Mouse (Mus musculus): ENCODE results near the gene Apob. TPM values are rescaled to one million over a fixed set of nuclear protein-coding genes. Genes with fewer than 3 reads are reported as not detected.
"Not testable (repeated sequence)": the region's sequence is repeated elsewhere in the genome, so short reads cannot be mapped to it uniquely, and the experiment has no call there.

Apob gene
- polyA plus RNA-seq, 1 experiment from 2014 or later, result 0.07 TPM

DNA sequence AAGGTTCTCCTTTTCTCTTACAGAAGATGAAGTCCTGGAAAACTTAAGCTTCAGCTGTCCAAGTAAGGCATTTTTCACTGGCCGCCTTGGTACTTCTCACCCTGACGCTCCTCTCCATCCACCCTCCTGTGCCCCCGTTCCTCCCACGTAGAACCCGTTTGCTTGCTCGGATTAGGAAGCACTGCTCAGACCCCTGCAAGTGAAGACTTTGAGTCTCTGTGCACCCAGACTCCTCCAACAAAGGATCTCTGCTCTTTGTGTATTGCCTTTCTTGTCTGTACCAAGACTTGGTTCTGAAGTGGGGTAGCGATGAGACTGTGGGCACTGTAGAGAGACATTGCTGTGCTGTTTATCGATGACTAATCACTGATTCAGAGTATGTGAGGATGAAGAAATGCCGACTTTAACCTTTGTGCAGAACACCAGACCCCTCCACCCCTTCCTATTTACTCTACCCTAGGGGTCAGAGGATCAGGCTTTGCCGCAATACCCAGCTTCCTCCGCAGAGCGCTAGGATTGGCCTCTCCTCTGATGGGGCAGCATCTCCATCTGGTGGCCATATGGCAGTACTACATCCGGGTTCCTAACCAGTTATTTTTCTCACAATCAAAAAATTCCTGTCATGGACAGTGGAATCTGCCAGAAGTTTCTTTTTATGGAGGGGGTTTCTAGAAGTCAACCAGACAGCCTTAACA lies 889 bp downstream of the Apob start:
- Histone ChIP-seq H3K9me3 (no peaks in the 10 kb centered on the region), H3K27ac (replicated peaks) (no peak overlapping the region), H3K36me3 (no peaks in the 10 kb centered on the region), H3K9ac (no peak overlapping the region), H3K4me2 (no peak overlapping the region), H3K4me1 (replicated peaks) (peaks cover 13% of the 10 kb centered on the region; the same call in 1 of the 2 replicates), H3K4me3 (no peak overlapping the region), H3K27me3 (no peaks in the 10 kb centered on the region)
- WGBS, result 55% methylated on average over 13 of the region's 13 CpGs
- peak; percentile 68; the same call in 1 of the 2 replicates for ATAC-seq (ENCODE audit: low read depth)

DNA sequence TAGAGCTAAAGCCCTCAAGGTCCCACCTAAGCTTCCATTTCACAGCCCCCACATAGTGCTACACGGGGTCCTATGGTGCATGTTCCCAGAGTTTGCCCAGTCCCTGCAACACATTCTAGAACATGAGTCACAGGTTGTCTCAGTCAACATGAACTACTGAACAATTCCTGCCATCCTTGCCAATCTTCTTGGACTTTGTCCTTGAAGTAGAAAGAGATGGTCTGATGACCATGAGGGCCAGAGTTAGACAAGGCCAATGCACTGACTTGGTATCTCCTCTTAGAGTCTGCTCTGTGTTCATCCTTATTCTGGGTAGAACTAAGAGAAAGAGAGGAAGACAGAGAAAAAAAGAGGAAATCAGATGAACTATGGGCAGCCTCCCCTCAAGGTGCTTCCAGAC lies 7.0 kb downstream of the Apob start:
- 93% methylated on average over 1 of the region's 1 CpGs for WGBS
- no peaks in the 10 kb centered on the region for H3K4me1 ChIP-seq (replicated peaks)
- H3K9me3 ChIP-seq, result no peaks in the 10 kb centered on the region
- no peak overlapping the region for H3K9ac ChIP-seq
- no peak for ATAC-seq (ENCODE audit: low read depth)
- no peak overlapping the region for H3K27ac ChIP-seq (replicated peaks)
- no peak overlapping the region for H3K4me2 ChIP-seq
- H3K4me3 ChIP-seq, result no peak overlapping the region
- no peaks in the 10 kb centered on the region for H3K36me3 ChIP-seq
- no peaks in the 10 kb centered on the region for H3K27me3 ChIP-seq

DNA sequence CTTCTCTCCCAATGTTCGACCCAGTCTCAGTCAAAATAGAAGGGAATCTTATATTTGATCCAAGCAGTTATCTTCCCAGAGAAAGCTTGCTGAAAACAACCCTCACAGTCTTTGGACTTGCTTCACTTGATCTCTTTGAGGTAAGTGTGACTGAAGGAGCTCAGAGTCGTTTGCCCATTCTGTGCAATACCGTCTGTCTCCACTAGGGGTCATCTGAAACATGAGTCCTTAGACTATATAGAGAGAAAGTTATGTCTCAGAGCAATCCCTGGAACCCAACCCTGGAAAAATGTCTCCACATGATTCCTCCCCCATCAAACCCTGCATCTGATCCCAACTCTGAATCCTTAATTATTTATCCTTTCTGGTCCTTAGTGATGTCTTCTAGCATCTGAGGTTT lies 13.4 kb downstream of the Apob start:
- no peak for ATAC-seq (ENCODE audit: low read depth)
- Histone ChIP-seq H3K9me3 (no peaks in the 10 kb centered on the region), H3K27me3 (no peaks in the 10 kb centered on the region), H3K9ac (no peak overlapping the region), H3K4me2 (no peak overlapping the region), H3K4me3 (no peak overlapping the region), H3K36me3 (no peaks in the 10 kb centered on the region), H3K27ac (replicated peaks) (no peak overlapping the region), H3K4me1 (replicated peaks) (no peaks in the 10 kb centered on the region)
- WGBS, result 10% methylated on average over 3 of the region's 3 CpGs

- no peak overlapping the region for H3K4me2 ChIP-seq
- no peaks in the 10 kb centered on the region for H3K36me3 ChIP-seq
- 28% methylated on average over 1 of the region's 1 CpGs for WGBS
- no peak overlapping the region for H3K4me3 ChIP-seq
- no peaks in the 10 kb centered on the region for H3K9me3 ChIP-seq
- no peaks in the 10 kb centered on the region for H3K27me3 ChIP-seq
- no peak for ATAC-seq (ENCODE audit: low read depth)
- H3K9ac ChIP-seq, result no peak overlapping the region
- no peaks in the 10 kb centered on the region for H3K4me1 ChIP-seq (replicated peaks)
- H3K27ac ChIP-seq (replicated peaks), result no peak overlapping the region
Observed at GRCm38 (mm10) chr12:7991570-7991969, 14.1 kb downstream of the Apob start.

DNA sequence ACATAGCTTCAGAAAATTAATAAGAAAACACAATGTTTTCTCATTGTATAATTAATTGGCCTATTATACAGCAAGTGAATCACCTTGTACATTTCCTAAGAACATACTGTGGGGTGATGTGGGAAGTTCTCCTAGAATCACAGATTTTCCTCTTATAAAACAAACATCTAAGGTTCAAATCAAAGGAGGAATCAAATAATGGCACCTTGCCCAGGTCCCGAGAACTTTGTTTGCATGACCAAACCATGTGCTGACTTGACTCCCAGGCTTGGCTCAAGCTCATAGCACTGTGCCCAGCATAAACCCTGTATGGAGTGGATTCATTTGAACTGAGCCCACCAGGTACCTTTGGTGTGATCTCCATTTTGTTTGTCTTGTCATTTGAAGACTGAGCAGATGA lies 43.5 kb downstream of the Apob start:
- Histone ChIP-seq H3K27ac (replicated peaks) (no peak overlapping the region), H3K27me3 (peaks cover 20% of the 10 kb centered on the region), H3K9ac (no peak overlapping the region), H3K4me3 (no peak overlapping the region), H3K4me1 (replicated peaks) (no peaks in the 10 kb centered on the region), H3K4me2 (no peak overlapping the region), H3K9me3 (no peaks in the 10 kb centered on the region), H3K36me3 (no peaks in the 10 kb centered on the region)
- 93% methylated on average over 1 of the region's 1 CpGs for WGBS
- no peak for ATAC-seq (ENCODE audit: low read depth)

GRCm38 (mm10) chr12:8029520-8029919 lies 52.1 kb downstream of the Apob start:
- Histone ChIP-seq H3K9me3 (no peaks in the 10 kb centered on the region), H3K4me1 (replicated peaks) (peaks cover 7% of the 10 kb centered on the region), H3K27ac (replicated peaks) (no peak overlapping the region), H3K27me3 (peaks cover 61% of the 10 kb centered on the region), H3K9ac (no peak overlapping the region), H3K4me3 (no peak overlapping the region), H3K36me3 (no peaks in the 10 kb centered on the region), H3K4me2 (no peak overlapping the region)
- WGBS, result 97% methylated on average over 7 of the region's 7 CpGs
- ATAC-seq (ENCODE audit: low read depth), result no peak

- H3K4me2 ChIP-seq, result no peak overlapping the region
- H3K36me3 ChIP-seq, result no peaks in the 10 kb centered on the region
- H3K4me3 ChIP-seq, result no peak overlapping the region
- H3K9ac ChIP-seq, result no peak overlapping the region
- H3K27ac ChIP-seq (replicated peaks), result no peak overlapping the region
- H3K27me3 ChIP-seq, result peaks cover 65% of the 10 kb centered on the region
- no peak for ATAC-seq (ENCODE audit: low read depth)
- 67% methylated on average over 2 of the region's 2 CpGs for WGBS
- H3K9me3 ChIP-seq, result no peaks in the 10 kb centered on the region
- peaks cover 7% of the 10 kb centered on the region for H3K4me1 ChIP-seq (replicated peaks)
Observed at GRCm38 (mm10) chr12:8030057-8030456, 52.6 kb downstream of the Apob start.

GRCm38 (mm10) chr12:8031169-8031568 lies 53.7 kb downstream of the Apob start:
- H3K27me3 ChIP-seq, result peaks cover 73% of the 10 kb centered on the region
- H3K36me3 ChIP-seq; ATAC-seq (ENCODE audit: low read depth); H3K4me2 ChIP-seq; H3K9me3 ChIP-seq; H3K4me1 ChIP-seq (replicated peaks); H3K9ac ChIP-seq; H3K4me3 ChIP-seq; H3K27ac ChIP-seq (replicated peaks): not testable (repeated sequence)
- 87% methylated on average over 1 of the region's 1 CpGs for WGBS

- peaks cover 73% of the 10 kb centered on the region for H3K27me3 ChIP-seq
- H3K9me3 ChIP-seq, result no peaks in the 10 kb centered on the region
- peaks cover 7% of the 10 kb centered on the region for H3K4me1 ChIP-seq (replicated peaks)
- no peak overlapping the region for H3K9ac ChIP-seq
- H3K27ac ChIP-seq (replicated peaks), result no peak overlapping the region
- H3K36me3 ChIP-seq, result no peaks in the 10 kb centered on the region
- 14% methylated on average over 14 of the region's 14 CpGs for WGBS
- H3K4me3 ChIP-seq, result no peak overlapping the region
- no peak overlapping the region for H3K4me2 ChIP-seq
- ATAC-seq (ENCODE audit: low read depth), result peak; percentile 87
Observed at GRCm38 (mm10) chr12:8031595-8032358, 54.3 kb downstream of the Apob start.

GRCm38 (mm10) chr12:8032359-8032755 lies 54.9 kb downstream of the Apob start:
- peak; percentile 73 for ATAC-seq (ENCODE audit: low read depth)
- peaks cover 73% of the 10 kb centered on the region for H3K27me3 ChIP-seq
- WGBS, result 17% methylated on average over 4 of the region's 4 CpGs

DNA sequence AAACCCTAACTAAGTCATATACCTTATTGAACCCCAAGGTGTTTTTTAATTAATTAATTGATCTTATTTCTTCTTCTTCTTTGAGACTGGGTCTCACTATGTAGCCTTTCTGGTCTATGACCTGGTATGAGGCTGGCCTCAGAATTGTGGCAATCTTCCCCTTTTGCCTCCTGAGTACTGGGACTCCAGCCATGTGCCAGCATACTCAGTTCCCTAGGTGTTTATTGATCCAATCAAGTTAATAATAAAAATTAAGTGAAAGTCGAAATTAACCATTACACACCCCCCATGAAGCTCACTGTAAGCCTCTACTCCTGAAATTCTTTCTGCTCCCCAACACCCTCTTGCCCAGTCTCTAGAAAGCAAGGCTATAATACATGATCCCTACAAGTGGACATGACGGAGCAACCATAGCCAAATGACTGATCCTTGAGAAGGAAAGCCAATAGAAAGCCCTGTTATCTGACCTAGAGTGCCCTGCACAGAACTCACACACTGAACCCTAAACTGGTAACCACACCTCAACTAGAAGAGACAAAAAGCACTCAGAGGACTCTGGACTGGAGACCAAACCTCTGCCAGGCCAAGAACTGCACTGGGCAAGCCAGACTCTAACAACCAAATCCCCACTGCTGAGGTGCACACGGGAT lies 60.8 kb downstream of the Apob start:
- Histone ChIP-seq H3K27ac (replicated peaks) (no peak overlapping the region), H3K36me3 (no peaks in the 10 kb centered on the region), H3K9ac (no peak overlapping the region), H3K4me1 (replicated peaks) (no peaks in the 10 kb centered on the region), H3K4me3 (no peak overlapping the region), H3K9me3 (no peaks in the 10 kb centered on the region), H3K4me2 (no peak overlapping the region), H3K27me3 (peaks cover 49% of the 10 kb centered on the region)
- 90% methylated on average over 3 of the region's 3 CpGs for WGBS
- no peak for ATAC-seq (ENCODE audit: low read depth)

More at GRCm38 (mm10) chr12:8032359-8032755, 54.9 kb downstream of the Apob start:
- H3K4me3 ChIP-seq, result no peak overlapping the region
- H3K9ac ChIP-seq, result no peak overlapping the region
- peaks cover 7% of the 10 kb centered on the region for H3K4me1 ChIP-seq (replicated peaks)
- H3K27ac ChIP-seq (replicated peaks), result no peak overlapping the region
- no peak overlapping the region for H3K4me2 ChIP-seq
- no peaks in the 10 kb centered on the region for H3K9me3 ChIP-seq
- no peaks in the 10 kb centered on the region for H3K36me3 ChIP-seq

GRCm38 (mm10) chr12:8042626-8043394 lies 65.4 kb downstream of the Apob start:
- no peaks in the 10 kb centered on the region for H3K36me3 ChIP-seq
- no peak overlapping the region for H3K4me2 ChIP-seq
- no peak overlapping the region for H3K9ac ChIP-seq
- 84% methylated on average over 7 of the region's 7 CpGs for whole genome bisulfite sequencing
- no peak for ATAC-seq (ENCODE audit: low read depth)
- H3K27me3 ChIP-seq, result peaks cover 9% of the 10 kb centered on the region; the same call in 1 of the 2 replicates
- H3K27ac ChIP-seq (replicated peaks), result no peak overlapping the region
- H3K4me3 ChIP-seq, result no peak overlapping the region
- H3K9me3 ChIP-seq, result no peaks in the 10 kb centered on the region
- no peaks in the 10 kb centered on the region for H3K4me1 ChIP-seq (replicated peaks)
